Mouse (Mus musculus): ENCODE data around the gene Syne1.

DNA sequence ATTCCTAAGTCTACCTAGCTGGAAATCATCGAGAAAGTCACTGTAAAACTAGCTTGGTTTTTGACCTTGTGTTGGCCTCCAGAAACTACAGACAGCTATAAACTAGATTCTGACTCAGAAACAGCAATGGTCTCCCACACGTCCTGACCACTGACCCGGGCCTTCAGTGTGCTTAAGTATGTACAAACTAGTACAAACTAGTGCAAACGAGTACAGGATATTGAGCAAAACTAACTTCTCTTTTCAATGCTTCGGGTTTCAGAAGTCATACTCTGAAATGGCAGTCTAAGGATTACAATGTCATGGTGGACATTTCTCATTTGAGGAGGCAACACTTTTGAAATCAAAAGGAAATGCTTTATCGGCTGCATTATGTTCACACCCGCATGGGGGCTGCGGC lies 506.8 kb downstream of the Syne1 start:
- TF ChIP-seq EP300 (IDR thresholded peaks at IDR 0.05; ENCODE audit: insufficient read depth, low read depth, low read length) (no peak), POLR2A (IDR thresholded peaks at IDR 0.05; ENCODE audit: insufficient read depth, low read depth, low read length) (no peak)
